Mouse (Mus musculus) lung, postnatal 0 days (tissue): Measurements from ENCODE around the gene Flywch1. TPM values are rescaled to one million over a fixed set of nuclear protein-coding genes. Genes with fewer than 3 reads are reported as not detected.

Experiments
- ATAC-seq: fragments of 200-750 bp; cut with Nextera tagmentation; 2 replicates; pipeline ENCODE4 v1.8.0; 2017; ENCODE audit warnings: moderate library complexity
- DNase-seq: peaks from one replicate; pipeline ENCODE4 v3.0.0-alpha.2; 2016; ENCODE audit warnings: low spot score
- H3K27ac ChIP-seq: fragments of 300-500 bp; sonication (generic); 2 replicates; pipeline ENCODE4 v1.5.1; 2014; ENCODE audit warnings: antibody characterized with exemption, mild to moderate bottlenecking, low read length, mixed read lengths
- H3K27me3 ChIP-seq: fragments of 300-500 bp; sonication (generic); replicated peaks from 2 replicates; pipeline ENCODE4 v1.6.1; 2014; ENCODE audit warnings: low read length, mixed read lengths; ENCODE audit not compliant: insufficient read depth
- H3K36me3 ChIP-seq: fragments of 300-500 bp; sonication (generic); 2 replicates; pipeline ENCODE4 v1.6.1; 2014; ENCODE audit warnings: low read length, mixed read lengths; ENCODE audit not compliant: insufficient read depth
- H3K4me1 ChIP-seq: fragments of 300-500 bp; sonication (generic); 2 replicates; pipeline ENCODE4 v1.6.1; 2014; ENCODE audit warnings: antibody characterized with exemption, low read depth, low read length, mixed read lengths; ENCODE audit not compliant: insufficient read depth
- H3K4me2 ChIP-seq: fragments of 300-500 bp; sonication (generic); replicated peaks from 2 replicates; pipeline ENCODE4 v1.6.1; 2014; ENCODE audit warnings: low read depth, mild to moderate bottlenecking, low read length, moderate library complexity, mixed read lengths
- H3K4me3 ChIP-seq: fragments of 300-500 bp; sonication (generic); 2 replicates; pipeline ENCODE4 v1.5.1; 2014; ENCODE audit warnings: low read depth, low read length
- H3K9ac ChIP-seq: fragments of 300-500 bp; sonication (generic); replicated peaks from 2 replicates; pipeline ENCODE4 v1.6.1; 2014; ENCODE audit warnings: low read depth, mild to moderate bottlenecking
- H3K9me3 ChIP-seq: fragments of 300-500 bp; sonication (generic); 2 replicates; pipeline ENCODE4 v1.6.1; 2016; ENCODE audit warnings: low read length, mixed read lengths
- CTCF ChIP-seq: IDR thresholded peaks from 2 replicates; pipeline ENCODE4 v1.5.1; 2016; ENCODE audit warnings: antibody characterized with exemption, mild to moderate bottlenecking
- EP300 ChIP-seq: IDR thresholded peaks from 2 replicates; pipeline ENCODE4 v1.6.1; 2016; ENCODE audit warnings: antibody characterized with exemption, mild to moderate bottlenecking, control low read depth
- WGBS: fragments of 180-500 bp; shearing (Covaris S2); extraction: QIAGEN DNeasy Blood & Tissue Kit; methylation state at CpG from one replicate; pipeline ENCODE4 v1.1.7; 2014; 5-methylcytosine and 5-hydroxymethylcytosine counted together
- polyA plus RNA-seq: library from polyadenylated mRNA; unstranded; fragments of >200 nt; fragmentation: Nextera tagmentation; extraction: Ambion mirVana; gene quantifications from 2 replicates; pipeline ENCODE4 v1.2.1, GENCODE M21; 2015

Gene Flywch1
- polyA plus RNA-seq, 1 experiment from 2014 or later, result 43.1 TPM

DNA sequence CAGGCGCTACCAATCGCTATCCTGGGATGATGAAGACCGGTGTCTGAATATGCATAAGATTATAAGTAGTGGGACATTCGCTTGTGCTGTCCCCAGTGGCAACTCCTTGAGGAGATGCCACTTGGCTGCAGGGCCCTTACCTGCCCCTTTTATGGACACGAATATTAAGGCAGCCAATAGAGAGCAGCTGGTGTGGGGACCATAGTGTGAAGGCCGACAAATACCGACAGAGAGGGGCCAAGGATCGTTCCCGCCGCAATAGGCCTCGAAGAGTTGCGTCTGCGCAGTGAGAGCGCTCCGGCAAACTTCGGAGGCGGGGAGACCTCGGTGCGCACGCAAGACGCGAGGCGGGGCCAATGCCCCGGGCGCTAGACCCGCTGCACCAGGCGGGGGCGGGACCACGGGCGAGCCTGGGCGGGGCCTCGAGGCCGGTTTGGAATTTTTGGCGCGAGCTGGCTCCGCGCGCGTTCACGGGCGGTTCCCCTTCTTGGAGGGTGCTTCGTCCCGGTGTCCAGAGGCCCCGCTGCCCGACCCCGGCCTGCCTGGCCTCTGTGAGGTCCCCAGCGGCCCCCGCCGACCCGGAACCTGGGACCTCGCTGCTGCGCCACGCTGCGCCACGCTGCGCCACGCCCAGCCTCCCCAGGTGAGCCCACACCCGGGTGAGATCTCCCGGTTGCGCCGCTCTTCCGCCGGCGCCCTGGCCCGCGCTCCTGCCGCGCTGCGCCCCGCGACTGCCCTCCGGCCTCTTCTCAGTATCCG lies 45.2 kb downstream of the Flywch1 start, which contains the start of gene Pkmyt1:
TSS of gene Pkmyt1 (plus strand) at position 338 of the 759 bp plus-strand sequence.
- Histone ChIP-seq H3K27ac (peak within 1 kb of the TSS; percentile 84), H3K27me3 (no peaks in the 10 kb centered on the region), H3K4me3 (peak within 1 kb of the TSS; percentile 81), H3K9ac (peak within 1 kb of the TSS; percentile 36; the same call in 1 of the 2 replicates), H3K9me3 (no peaks in the 10 kb centered on the region), H3K36me3 (no peaks in the 10 kb centered on the region), H3K4me2 (peak within 1 kb of the TSS; percentile 88), H3K4me1 (peaks cover 3% of the 10 kb centered on the region; the same call in 1 of the 2 replicates)
- ATAC-seq (peak; percentile 95), DNase-seq (peak; percentile 96)
- TF ChIP-seq EP300 (no peak), CTCF (peak; percentile 18; the same call in 1 of the 2 replicates)
- WGBS, result 2% methylated on average over 52 of the region's 73 CpGs

DNA sequence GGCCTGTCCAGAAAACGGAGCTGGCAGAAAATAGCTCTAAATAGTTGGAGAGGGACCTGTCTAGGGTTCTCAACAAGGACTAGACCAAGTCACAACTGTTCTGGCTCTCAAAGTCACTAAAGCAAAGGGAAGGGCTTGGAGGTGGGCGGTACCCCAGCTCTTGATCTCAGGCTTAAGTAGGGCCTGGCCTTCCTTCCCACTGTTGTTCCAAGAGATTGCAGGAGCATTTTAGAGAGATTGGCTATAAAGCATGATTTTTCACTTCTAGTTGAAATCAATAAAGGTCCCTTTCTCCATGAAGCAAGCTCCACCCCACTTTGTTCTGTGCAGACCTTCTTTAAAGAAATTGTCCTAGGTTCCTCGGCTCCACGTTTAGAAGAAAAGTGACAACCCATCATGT lies 45.9 kb downstream of the Flywch1 start:
- H3K4me3 ChIP-seq, result peak overlapping the region; percentile 81; the same call in 1 of the 2 replicates
- H3K36me3 ChIP-seq, result no peaks in the 10 kb centered on the region
- peaks cover 3% of the 10 kb centered on the region; the same call in 1 of the 2 replicates for H3K4me1 ChIP-seq
- ATAC-seq, result no peak
- H3K9me3 ChIP-seq, result no peaks in the 10 kb centered on the region
- TF ChIP-seq EP300 (no peak), CTCF (no peak)
- peak overlapping the region; percentile 13; the same call in 1 of the 2 replicates for H3K9ac ChIP-seq
- H3K27me3 ChIP-seq, result no peaks in the 10 kb centered on the region
- peak overlapping the region; percentile 88 for H3K4me2 ChIP-seq
- peak; percentile 37 for DNase-seq
- peak overlapping the region; percentile 84; the same call in 1 of the 2 replicates for H3K27ac ChIP-seq
- WGBS, result 36% methylated on average over 4 of the region's 4 CpGs

DNA sequence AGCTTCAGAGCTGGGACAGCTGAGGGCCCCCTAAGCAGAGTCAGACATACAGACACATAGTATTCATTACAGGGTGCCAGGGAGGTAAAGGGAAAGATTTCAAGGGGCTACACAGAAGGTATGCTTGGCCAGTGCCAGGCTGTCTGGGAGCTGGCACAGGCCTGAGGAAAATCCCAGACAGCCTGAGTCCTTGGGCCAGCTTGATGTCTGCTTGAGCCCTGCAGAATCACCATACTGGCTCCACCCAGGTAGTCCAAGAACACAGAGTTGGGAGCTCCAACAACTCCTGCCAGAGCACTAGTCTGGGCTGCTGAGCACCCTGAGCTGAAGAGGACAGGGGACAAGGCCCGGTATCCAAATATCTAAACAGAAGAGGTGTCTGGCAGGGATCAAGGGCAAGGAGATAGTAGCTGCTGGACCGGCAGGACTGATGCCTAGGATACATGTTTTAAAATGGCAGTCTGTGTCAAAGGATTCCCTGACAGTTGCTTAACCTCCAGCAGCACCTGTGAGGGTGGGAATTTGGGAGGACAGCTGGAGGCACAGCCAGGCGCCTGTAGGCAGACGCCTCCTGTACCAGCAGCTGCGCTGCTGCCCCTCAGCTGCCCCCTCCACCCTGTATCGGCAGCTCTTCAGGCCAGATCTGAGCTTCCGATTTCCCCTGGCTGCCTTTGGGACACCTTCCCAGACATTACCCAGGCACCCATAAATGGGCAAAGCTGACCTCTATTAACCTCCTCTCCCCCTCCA lies 48.9 kb downstream of the Flywch1 start, which contains the start of gene 1520401A03Rik:
TSS of gene 1520401A03Rik (minus strand) at position 408 of the 750 bp plus-strand sequence.
- H3K9ac ChIP-seq, result no peak within 1 kb of the TSS
- no peak for DNase-seq

DNA sequence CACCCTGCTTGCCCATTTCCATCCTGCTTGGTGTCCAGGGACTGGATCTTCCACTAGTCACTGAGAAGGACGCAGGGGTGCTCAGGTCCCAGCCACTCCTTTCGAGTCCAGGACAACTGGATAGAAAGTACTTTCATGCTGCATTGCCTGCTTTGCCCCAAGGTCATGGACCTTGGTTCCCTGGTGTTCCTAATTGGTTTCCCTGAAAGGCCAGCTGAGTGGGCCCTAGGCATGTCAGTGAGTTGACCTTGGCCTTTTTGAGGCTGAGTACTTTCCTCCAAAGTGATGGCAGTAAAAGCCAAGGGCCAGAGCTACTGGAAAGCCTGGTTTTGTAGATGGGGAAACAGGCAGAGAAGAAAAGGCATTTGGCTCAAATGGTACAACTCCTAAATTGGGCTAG lies 49.5 kb downstream of the Flywch1 start:
- no peaks in the 10 kb centered on the region for H3K36me3 ChIP-seq
- DNase-seq (no peak), ATAC-seq (no peak)
- no peak overlapping the region for H3K9ac ChIP-seq
- H3K4me3 ChIP-seq, result no peak overlapping the region
- H3K27me3 ChIP-seq, result no peaks in the 10 kb centered on the region
- H3K9me3 ChIP-seq, result no peaks in the 10 kb centered on the region
- TF ChIP-seq EP300, result no peak
- no peak for TF ChIP-seq CTCF
- 91% methylated on average over 2 of the region's 2 CpGs for WGBS
- no peak overlapping the region for H3K27ac ChIP-seq
- H3K4me1 ChIP-seq, result no peaks in the 10 kb centered on the region; the same call in 1 of the 2 replicates
- no peak overlapping the region for H3K4me2 ChIP-seq

More for the DNA sequence above, 48.9 kb downstream of the Flywch1 start, which contains the start of gene 1520401A03Rik:
- H3K4me1 ChIP-seq, result peaks cover 3% of the 10 kb centered on the region; the same call in 1 of the 2 replicates
- no peak within 1 kb of the TSS for H3K4me2 ChIP-seq
- WGBS, result 54% methylated on average over 7 of the region's 7 CpGs
- no peak for TF ChIP-seq EP300
- no peak for TF ChIP-seq CTCF
- no peaks in the 10 kb centered on the region for H3K27me3 ChIP-seq
- H3K9me3 ChIP-seq, result no peaks in the 10 kb centered on the region
- H3K4me3 ChIP-seq, result no peak within 1 kb of the TSS
- H3K36me3 ChIP-seq, result no peaks in the 10 kb centered on the region
- H3K27ac ChIP-seq, result no peak within 1 kb of the TSS
- no peak for ATAC-seq

DNA sequence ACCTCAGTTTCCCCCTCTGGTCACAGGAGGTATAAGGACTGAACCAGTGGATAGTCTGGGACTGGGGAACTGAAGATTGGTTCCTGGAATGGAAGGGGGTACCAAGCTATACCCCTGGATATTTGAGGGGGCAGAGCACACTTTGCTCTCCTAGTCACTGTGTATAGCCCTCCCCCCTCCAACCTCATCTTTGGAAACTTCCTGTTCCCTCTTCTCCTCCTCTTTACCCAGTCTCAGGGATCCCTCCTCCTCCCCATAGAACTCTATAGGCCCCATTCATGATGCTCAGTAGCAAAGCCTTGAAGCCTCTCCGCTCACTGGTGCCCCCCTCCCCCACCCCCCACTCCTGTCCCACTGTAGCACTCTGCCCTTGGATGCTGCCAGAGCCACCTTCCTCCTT lies 51.9 kb downstream of the Flywch1 start:
- no peak overlapping the region for H3K27ac ChIP-seq
- no peak overlapping the region for H3K9ac ChIP-seq
- 21% methylated on average over 1 of the region's 1 CpGs for WGBS
- H3K27me3 ChIP-seq, result no peaks in the 10 kb centered on the region
- no peaks in the 10 kb centered on the region for H3K36me3 ChIP-seq
- DNase-seq (no peak), ATAC-seq (no peak)
- no peak overlapping the region for H3K4me2 ChIP-seq
- no peak overlapping the region for H3K4me3 ChIP-seq
- no peaks in the 10 kb centered on the region for H3K9me3 ChIP-seq
- H3K4me1 ChIP-seq, result no peaks in the 10 kb centered on the region
- TF ChIP-seq EP300 (no peak), CTCF (no peak)

DNA sequence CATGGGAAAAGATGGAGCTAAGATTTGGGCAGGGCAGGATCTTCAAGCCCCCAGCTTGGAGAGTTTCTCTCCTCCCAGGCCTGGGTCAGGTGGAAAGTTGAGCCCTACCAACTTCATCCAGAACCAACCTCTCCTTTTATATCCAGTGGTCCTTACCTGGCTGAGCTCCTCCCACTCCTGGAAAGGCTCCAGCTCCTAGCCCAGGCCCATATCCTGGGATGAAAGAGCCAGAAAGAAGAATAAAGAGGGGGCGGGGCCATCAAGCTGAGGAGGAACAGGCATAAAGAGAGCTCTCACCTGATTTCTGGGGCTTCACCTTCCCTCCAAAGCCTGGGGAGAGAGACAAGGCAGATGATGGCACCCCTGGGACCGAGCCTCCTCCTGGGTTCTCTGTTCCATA lies 54.4 kb downstream of the Flywch1 start:
- 53% methylated on average over 2 of the region's 2 CpGs for WGBS
- TF ChIP-seq CTCF (no peak), EP300 (no peak)
- no peak for DNase-seq
- Histone ChIP-seq H3K27ac (no peak overlapping the region), H3K4me2 (no peak overlapping the region), H3K27me3 (no peaks in the 10 kb centered on the region), H3K4me1 (no peaks in the 10 kb centered on the region), H3K36me3 (no peaks in the 10 kb centered on the region), H3K9me3 (no peaks in the 10 kb centered on the region), H3K4me3 (no peak overlapping the region), H3K9ac (no peak overlapping the region)
- ATAC-seq, result no peak
